Mouse (Mus musculus) embryonic facial prominence, embryonic 10.5 days (tissue): ENCODE measurements around the gene Stk4. TPM values are rescaled to one million over a fixed set of nuclear protein-coding genes. Genes with fewer than 3 reads are reported as not detected.

Experiments
- DNase-seq: peaks from one replicate; pipeline ENCODE4 v3.0.0-alpha.2; 2017; ENCODE audit warnings: low spot score
- H3K27ac ChIP-seq: fragments of 300-500 bp; sonication (generic); replicated peaks from 2 replicates; pipeline ENCODE4 v1.5.1; 2016; ENCODE audit warnings: mild to moderate bottlenecking
- H3K27me3 ChIP-seq: fragments of 300-500 bp; sonication (generic); replicated peaks from 2 replicates; pipeline ENCODE4 v1.6.1; 2016; ENCODE audit warnings: low read depth, mild to moderate bottlenecking; ENCODE audit not compliant: poor library complexity, severe bottlenecking
- H3K36me3 ChIP-seq: fragments of 300-500 bp; sonication (generic); replicated peaks from 2 replicates; pipeline ENCODE4 v1.6.1; 2016; ENCODE audit warnings: mild to moderate bottlenecking, moderate library complexity
- H3K4me1 ChIP-seq: fragments of 300-500 bp; sonication (generic); 2 replicates; pipeline ENCODE4 v1.6.1; 2016
- H3K4me3 ChIP-seq: fragments of 300-500 bp; sonication (generic); 2 replicates; pipeline ENCODE4 v1.5.1; 2016; ENCODE audit warnings: mild to moderate bottlenecking, moderate library complexity
- H3K9me3 ChIP-seq: fragments of 300-500 bp; sonication (generic); 2 replicates; pipeline ENCODE4 v1.6.1; 2016; ENCODE audit warnings: mild to moderate bottlenecking
- WGBS: fragments of 180-500 bp; shearing (Covaris S2); methylation state at CpG from one replicate; pipeline ENCODE4 v1.1.7; 2016; 5-methylcytosine and 5-hydroxymethylcytosine counted together
- polyA plus RNA-seq: library from polyadenylated mRNA; unstranded; fragments of >200 nt; fragmentation: Nextera tagmentation; extraction: Ambion mirVana; gene quantifications from 2 replicates; pipeline ENCODE4 v1.2.1, GENCODE M21; 2016

Stk4 gene
- polyA plus RNA-seq = 33.1 and 34.8 TPM in 2 replicates

GRCm38 (mm10) chr2:164070142-164070764 is at the start of gene Stk4:
Gene Stk4 (plus strand): TSS chr2:164070322.
- H3K27me3 ChIP-seq = no peaks in the 10 kb centered on the region
- no peak for DNase-seq
- peak within 1 kb of the TSS; percentile 92 for H3K27ac ChIP-seq
- peaks cover 46% of the 10 kb centered on the region for H3K4me1 ChIP-seq
- 1% methylated on average over 45 of the region's 45 CpGs for WGBS
- peak within 1 kb of the TSS; percentile 79 for H3K4me3 ChIP-seq
- peaks cover 30% of the 10 kb centered on the region for H3K36me3 ChIP-seq
- no peaks in the 10 kb centered on the region for H3K9me3 ChIP-seq

GRCm38 (mm10) chr2:164022104-164022503 is 48.0 kb upstream of the Stk4 start:
- no peak for DNase-seq
- peaks cover 33% of the 10 kb centered on the region for H3K36me3 ChIP-seq
- H3K9me3 ChIP-seq = no peaks in the 10 kb centered on the region
- no peaks in the 10 kb centered on the region for H3K27me3 ChIP-seq
- WGBS = 64% methylated on average over 2 of the region's 2 CpGs
- H3K4me1 ChIP-seq = no peaks in the 10 kb centered on the region
- no peak overlapping the region for H3K4me3 ChIP-seq
- no peak overlapping the region for H3K27ac ChIP-seq

GRCm38 (mm10) chr2:164025150-164025549 is 45.0 kb upstream of the Stk4 start, which contains the start of gene Pabpc1l:
Gene Pabpc1l (plus strand): TSS chr2:164025450.
- WGBS = 81% methylated on average over 16 of the region's 16 CpGs
- peaks cover 2% of the 10 kb centered on the region for H3K36me3 ChIP-seq
- no peaks in the 10 kb centered on the region for H3K4me1 ChIP-seq
- no peaks in the 10 kb centered on the region for H3K27me3 ChIP-seq
- H3K9me3 ChIP-seq = no peaks in the 10 kb centered on the region
- no peak within 1 kb of the TSS for H3K27ac ChIP-seq
- no peak within 1 kb of the TSS for H3K4me3 ChIP-seq
- no peak for DNase-seq

GRCm38 (mm10) chr2:164031147-164031546 is 39.0 kb upstream of the Stk4 start:
- H3K4me1 ChIP-seq = no peaks in the 10 kb centered on the region

GRCm38 (mm10) chr2:164032973-164033372 is 37.1 kb upstream of the Stk4 start:
- H3K9me3 ChIP-seq = peaks cover 5% of the 10 kb centered on the region
- 84% methylated on average over 3 of the region's 3 CpGs for WGBS
- DNase-seq = no peak
- no peaks in the 10 kb centered on the region for H3K27me3 ChIP-seq
- H3K4me1 ChIP-seq = peaks cover 4% of the 10 kb centered on the region; the same call in 1 of the 2 replicates
- H3K36me3 ChIP-seq = no peaks in the 10 kb centered on the region
- no peak overlapping the region for H3K4me3 ChIP-seq
- H3K27ac ChIP-seq = no peak overlapping the region

More at GRCm38 (mm10) chr2:164031147-164031546, 39.0 kb upstream of the Stk4 start:
- Histone ChIP-seq H3K36me3 (no peaks in the 10 kb centered on the region), H3K27ac (no peak overlapping the region), H3K27me3 (no peaks in the 10 kb centered on the region), H3K9me3 (peaks cover 5% of the 10 kb centered on the region), H3K4me3 (no peak overlapping the region)
- no peak for DNase-seq
- 79% methylated on average over 10 of the region's 10 CpGs for WGBS

- Histone ChIP-seq H3K27ac (no peak overlapping the region), H3K9me3 (peaks cover 5% of the 10 kb centered on the region), H3K4me1 (peaks cover 4% of the 10 kb centered on the region; the same call in 1 of the 2 replicates), H3K4me3 (no peak overlapping the region), H3K36me3 (no peaks in the 10 kb centered on the region), H3K27me3 (no peaks in the 10 kb centered on the region)
- 58% methylated on average over 10 of the region's 10 CpGs for WGBS
- peak; percentile 24 for DNase-seq
These were observed 33.6 kb upstream of the Stk4 start for GRCm38 (mm10) chr2:164036520-164037019.

- Histone ChIP-seq H3K9me3 (no peaks in the 10 kb centered on the region), H3K4me1 (peaks cover 4% of the 10 kb centered on the region; the same call in 1 of the 2 replicates), H3K27me3 (no peaks in the 10 kb centered on the region), H3K4me3 (no peak overlapping the region), H3K36me3 (no peaks in the 10 kb centered on the region), H3K27ac (no peak overlapping the region)
- WGBS = 89% methylated on average over 1 of the region's 1 CpGs
- no peak for DNase-seq
These were observed 31.6 kb upstream of the Stk4 start for GRCm38 (mm10) chr2:164038407-164039028.

- no peak for DNase-seq
- H3K27me3 ChIP-seq = no peaks in the 10 kb centered on the region
- no peak overlapping the region for H3K27ac ChIP-seq
- no peaks in the 10 kb centered on the region for H3K9me3 ChIP-seq
- no peak overlapping the region for H3K4me3 ChIP-seq
- H3K4me1 ChIP-seq = peaks cover 4% of the 10 kb centered on the region; the same call in 1 of the 2 replicates
- WGBS = 84% methylated on average over 6 of the region's 6 CpGs
- H3K36me3 ChIP-seq = no peaks in the 10 kb centered on the region
These were observed 29.2 kb upstream of the Stk4 start for GRCm38 (mm10) chr2:164040949-164041348.

- Histone ChIP-seq H3K27ac (no peak overlapping the region), H3K27me3 (no peaks in the 10 kb centered on the region), H3K4me1 (peaks cover 3% of the 10 kb centered on the region; the same call in 1 of the 2 replicates), H3K4me3 (no peak overlapping the region), H3K9me3 (no peaks in the 10 kb centered on the region), H3K36me3 (no peaks in the 10 kb centered on the region)
- no peak for DNase-seq
- 92% methylated on average over 2 of the region's 2 CpGs for WGBS
These were observed 28.6 kb upstream of the Stk4 start for GRCm38 (mm10) chr2:164041523-164041922.

- H3K4me3 ChIP-seq = peak overlapping the region; percentile 52
- 3% methylated on average over 16 of the region's 16 CpGs for WGBS
- no peaks in the 10 kb centered on the region for H3K27me3 ChIP-seq
- DNase-seq = peak; percentile 62
- peaks cover 18% of the 10 kb centered on the region for H3K36me3 ChIP-seq
- H3K27ac ChIP-seq = no peak overlapping the region
- H3K9me3 ChIP-seq = no peaks in the 10 kb centered on the region
- peaks cover 5% of the 10 kb centered on the region for H3K4me1 ChIP-seq
These were observed 22.9 kb upstream of the Stk4 start for GRCm38 (mm10) chr2:164047197-164047690.

GRCm38 (mm10) chr2:164053767-164054166 is 16.4 kb upstream of the Stk4 start:
- WGBS = 92% methylated on average over 8 of the region's 8 CpGs
- H3K27ac ChIP-seq = no peak overlapping the region
- no peaks in the 10 kb centered on the region for H3K27me3 ChIP-seq
- peaks cover 81% of the 10 kb centered on the region for H3K36me3 ChIP-seq
- no peaks in the 10 kb centered on the region for H3K9me3 ChIP-seq
- no peak for DNase-seq
- H3K4me3 ChIP-seq = no peak overlapping the region
- H3K4me1 ChIP-seq = no peaks in the 10 kb centered on the region

GRCm38 (mm10) chr2:164054671-164055070 is 15.5 kb upstream of the Stk4 start:
- WGBS = 94% methylated on average over 8 of the region's 8 CpGs

More at GRCm38 (mm10) chr2:164054671-164055070, 15.5 kb upstream of the Stk4 start:
- H3K27ac ChIP-seq = no peak overlapping the region
- peaks cover 90% of the 10 kb centered on the region for H3K36me3 ChIP-seq
- H3K27me3 ChIP-seq = no peaks in the 10 kb centered on the region
- H3K4me3 ChIP-seq = no peak overlapping the region
- H3K9me3 ChIP-seq = no peaks in the 10 kb centered on the region
- no peak for DNase-seq
- no peaks in the 10 kb centered on the region for H3K4me1 ChIP-seq
